Mouse (Mus musculus) testis, postnatal 14 days (tissue): ENCODE data around the gene Tlr8.

Source experiments
- DNase-seq: peaks from one replicate; pipeline ENCODE4 v3.0.0; 2021; ENCODE audit warnings: low spot score

The Tlr8 gene

DNA sequence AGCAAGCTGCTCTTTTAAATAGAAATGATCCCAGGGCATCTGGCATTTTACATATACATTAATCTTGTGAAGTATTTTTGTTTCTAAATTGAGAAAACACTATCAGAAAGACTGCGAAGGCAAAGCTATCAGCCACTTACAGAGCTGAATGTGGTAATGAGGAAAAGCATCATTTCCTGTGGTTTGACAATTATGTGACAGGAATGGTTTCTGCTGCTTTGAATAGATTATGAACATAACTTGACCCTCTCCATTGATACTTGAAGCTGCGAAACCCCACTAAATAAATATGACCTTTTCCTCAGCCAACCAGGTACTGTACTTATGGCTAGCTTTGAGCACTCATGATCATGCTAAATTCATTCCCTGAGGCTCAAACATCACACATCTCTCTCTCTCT, 62.8 kb downstream of the Tlr8 start:
- DNase-seq = no peak

DNA sequence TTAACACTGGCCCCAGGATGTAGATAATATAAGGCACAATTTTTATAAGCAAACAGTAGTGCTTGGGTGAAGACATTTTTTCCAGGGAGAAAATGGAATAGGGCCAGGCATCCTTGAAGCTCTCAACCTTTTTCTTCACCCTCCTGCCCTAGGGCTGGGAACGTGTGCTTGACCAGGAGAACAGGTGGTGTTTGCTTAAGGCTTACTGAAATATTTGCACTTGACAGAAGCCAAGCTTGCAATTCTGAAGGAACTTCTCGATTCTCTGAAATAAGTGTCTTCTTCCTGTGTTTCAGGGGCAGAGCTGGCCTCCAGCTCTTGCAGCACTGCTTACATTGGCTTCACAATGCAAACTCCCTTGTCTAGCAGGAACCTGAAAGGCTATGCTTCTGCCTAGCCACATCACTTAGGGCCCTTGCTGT, 68.9 kb downstream of the Tlr8 start:
- DNase-seq = no peak
